Mouse (Mus musculus) frontal cortex, postnatal 25 days (tissue): ENCODE data around the gene Abat.

Experiments used
- DNase-seq, 2 experiments: peaks; one replicate each; pipeline ENCODE4 v3.0.0; 2022; ENCODE audit warnings: low spot score in 2 of 2

Gene Abat

GRCm38 (mm10) chr16:8573751-8574150 is 60.5 kb downstream of the Abat start:
- no peak for DNase-seq

- DNase-seq: no peak
These were observed 61.1 kb downstream of the Abat start for GRCm38 (mm10) chr16:8574316-8574715.

- no peak for DNase-seq
These were observed 62.9 kb downstream of the Abat start for GRCm38 (mm10) chr16:8576111-8576510.

- DNase-seq: no peak
These were observed 63.7 kb downstream of the Abat start for GRCm38 (mm10) chr16:8576901-8577300.

GRCm38 (mm10) chr16:8578326-8578725 is 65.1 kb downstream of the Abat start:
- no peak for DNase-seq

- no peak for DNase-seq
These were observed 66.3 kb downstream of the Abat start for GRCm38 (mm10) chr16:8579546-8579945.

GRCm38 (mm10) chr16:8581661-8582239 is 68.5 kb downstream of the Abat start:
- DNase-seq: no peak

- DNase-seq: no peak
These were observed 69.5 kb downstream of the Abat start for GRCm38 (mm10) chr16:8582579-8583295.

GRCm38 (mm10) chr16:8584248-8584647 is 71.0 kb downstream of the Abat start:
- no peak for DNase-seq

- no peak for DNase-seq
These were observed 71.8 kb downstream of the Abat start for GRCm38 (mm10) chr16:8585056-8585455.

GRCm38 (mm10) chr16:8595411-8595810 is 82.2 kb downstream of the Abat start:
- DNase-seq: peak; percentile 30 to 35

GRCm38 (mm10) chr16:8596336-8596735 is 83.1 kb downstream of the Abat start:
- DNase-seq: no peak

GRCm38 (mm10) chr16:8597516-8597915 is 84.3 kb downstream of the Abat start:
- DNase-seq: no peak

- no peak for DNase-seq
These were observed 90.6 kb downstream of the Abat start for GRCm38 (mm10) chr16:8603789-8604188.

GRCm38 (mm10) chr16:8610397-8610796 is 97.2 kb downstream of the Abat start:
- DNase-seq: no peak

GRCm38 (mm10) chr16:8612214-8613005 is 99.2 kb downstream of the Abat start:
- no peak for DNase-seq

- DNase-seq: no peak
These were observed 99.8 kb downstream of the Abat start for GRCm38 (mm10) chr16:8613039-8613438.

GRCm38 (mm10) chr16:8613447-8613846 is 100.2 kb downstream of the Abat start:
- no peak for DNase-seq

- no peak for DNase-seq
These were observed 106.6 kb downstream of the Abat start for GRCm38 (mm10) chr16:8619659-8620314.

GRCm38 (mm10) chr16:8620315-8621115 is 107.3 kb downstream of the Abat start:
- DNase-seq: no peak

GRCm38 (mm10) chr16:8630419-8630818 is 117.2 kb downstream of the Abat start:
- DNase-seq: no peak
